Mouse (Mus musculus): Measurements from ENCODE around the gene Tmc3.

DNA sequence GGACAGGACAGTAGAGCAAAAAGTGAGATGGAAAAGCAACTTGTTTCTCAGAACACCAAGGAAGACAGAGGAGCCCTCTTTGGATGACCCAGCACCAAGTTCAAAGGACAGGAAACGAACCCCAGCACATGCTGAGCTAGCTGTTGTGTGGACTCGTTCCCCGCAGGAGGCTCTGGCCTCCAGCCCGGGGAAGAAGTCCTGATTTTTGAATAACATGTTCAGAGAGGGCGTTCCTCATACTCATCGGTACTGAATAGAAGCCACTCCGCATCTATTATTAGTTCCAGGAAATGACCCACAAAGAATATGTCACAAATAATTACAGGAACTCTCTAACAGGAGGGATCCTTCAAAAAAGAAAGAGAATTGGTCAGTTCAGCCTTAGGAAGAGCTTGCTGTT lies 18.8 kb upstream of the Tmc3 start:
- TF ChIP-seq CTCF (conservative IDR thresholded peaks at IDR 0.05; ENCODE audit: insufficient read depth, insufficient read length, low read depth, low read length) (no peak), POLR2A (IDR thresholded peaks at IDR 0.05; ENCODE audit: low read depth, low read length) (no peak)

Measured in kidney, adult 2 months (tissue).